Mouse (Mus musculus): ENCODE data around the gene Gins1.

Gins1 gene

GRCm38 (mm10) chr2:150904936-150905450, at the start of gene Gins1:
Gins1 (plus strand) TSS chr2:150905400.
- ChIA-PET CTCF (interaction anchor here in 3 of 4 experiments (0.6 to 2.0 kb wide), 8 partner anchors 10 to 1709 kb away, joined by 3 to 6 read pairs (median 4); no protein-coding TSS in a partner anchor), POLR2A (interaction anchor here in 3 of 4 experiments (0.6 to 5.6 kb wide), 90 partner anchors 9 to 1899 kb away, joined by 3 to 71 read pairs (median 4); partner anchors contain the start of genes Nanp (in 3 of the 3), Ninl (in 3 of the 3), Acss1 (in 1 of the 3) and Apmap (in 1 of the 3))

DNA sequence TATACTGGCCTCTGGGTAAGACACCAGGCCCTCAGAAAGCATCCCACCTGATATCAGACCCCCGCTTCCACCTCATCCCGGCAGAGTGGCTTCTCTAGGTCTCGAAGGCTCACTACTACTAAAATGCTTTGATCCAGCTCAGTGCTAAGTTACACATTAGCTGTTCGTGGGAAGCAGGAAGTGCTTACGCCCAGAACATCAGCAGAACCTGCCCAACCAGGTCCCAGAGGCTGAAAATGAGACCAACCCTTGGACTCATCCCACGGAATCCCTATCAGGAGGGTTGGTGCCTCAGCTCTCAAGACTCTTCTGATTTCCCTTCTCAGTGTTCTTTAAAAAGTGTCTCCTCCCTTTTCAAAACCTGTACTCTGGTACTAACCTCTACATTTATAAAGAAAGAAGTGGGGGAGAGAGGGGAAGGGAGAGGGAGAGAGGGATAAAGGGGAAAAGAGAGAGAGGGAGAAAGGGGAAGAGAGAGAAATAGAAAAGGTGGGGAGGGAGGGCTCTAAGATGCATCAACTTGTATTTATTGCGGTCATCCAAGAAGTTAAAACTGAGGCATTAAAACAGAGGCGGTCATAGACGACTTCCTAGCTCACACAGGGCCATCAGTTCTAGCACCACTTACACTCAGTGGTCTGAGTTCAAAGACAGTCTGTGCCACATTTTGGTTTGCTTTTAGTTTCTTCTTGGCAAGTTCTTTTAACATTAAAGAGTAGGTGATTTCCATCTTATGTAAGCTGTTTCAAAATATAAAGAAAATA, 46.3 kb upstream of the Gins1 start:
- ChIA-PET CTCF (no interaction called here), POLR2A (interaction anchor here in 1 of 4 experiments (0.6 kb wide), 1 partner anchor 121 kb away, joined by 3 read pairs; no protein-coding TSS in a partner anchor)

- CTCF ChIA-PET: interaction anchor here in 1 of 4 experiments (1.4 kb wide), 1 partner anchor 33 kb away, joined by 3 read pairs; no protein-coding TSS in a partner anchor
- POLR2A ChIA-PET: interaction anchor here in 1 of 4 experiments (0.6 kb wide), 1 partner anchor 120 kb away, joined by 3 read pairs; no protein-coding TSS in a partner anchor
Observed at GRCm38 (mm10) chr2:150859709-150860470, 45.3 kb upstream of the Gins1 start.

DNA sequence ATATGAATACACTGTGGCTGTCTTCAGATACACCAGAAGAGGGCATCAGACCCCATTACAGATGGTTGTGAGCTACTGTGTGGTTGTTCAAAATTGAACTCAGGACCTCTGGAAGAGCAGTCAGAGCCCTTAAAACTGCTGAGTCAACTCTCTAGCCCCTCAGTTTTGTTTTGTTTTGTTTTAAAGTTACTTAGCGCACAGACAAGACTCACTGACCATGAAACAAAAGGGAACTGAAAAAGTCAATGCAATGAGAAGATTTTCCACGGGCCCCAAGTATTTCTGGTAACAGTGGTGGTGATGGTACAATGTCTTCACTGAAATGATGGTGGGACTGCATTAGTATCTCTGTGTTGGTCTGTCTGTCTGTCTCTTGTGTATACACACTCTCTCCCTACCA, 44.1 kb upstream of the Gins1 start:
- ChIA-PET POLR2A (interaction anchor here in 2 of 4 experiments (0.9 to 2.1 kb wide), 8 partner anchors 8 to 109 kb away, joined by 3 to 7 read pairs (median 4); partner anchors contain the start of genes Abhd12 (in 2 of the 2) and Gins1 (in 1 of the 2)), CTCF (interaction anchor here in 2 of 4 experiments (0.5 to 1.4 kb wide), 4 partner anchors 32 to 178 kb away, joined by 3 to 4 read pairs (median 3); partner anchors contain the start of genes Nanp (in 1 of the 2) and Ninl (in 1 of the 2))

- ChIA-PET POLR2A (interaction anchor here in 3 of 4 experiments (0.7 to 2.2 kb wide), 3 partner anchors 37 to 49 kb away, joined by 4 to 12 read pairs (median 11); partner anchors contain the start of genes Abhd12 (in 2 of the 3) and Gins1 (in 1 of the 3)), CTCF (interaction anchor here in 2 of 4 experiments (0.7 to 0.8 kb wide), 2 partner anchors 17 to 38 kb away, joined by 3 to 5 read pairs; partner anchors contain the start of gene Abhd12 (in 1 of the 2))
Observed at GRCm38 (mm10) chr2:150867021-150867420, 38.2 kb upstream of the Gins1 start.

DNA sequence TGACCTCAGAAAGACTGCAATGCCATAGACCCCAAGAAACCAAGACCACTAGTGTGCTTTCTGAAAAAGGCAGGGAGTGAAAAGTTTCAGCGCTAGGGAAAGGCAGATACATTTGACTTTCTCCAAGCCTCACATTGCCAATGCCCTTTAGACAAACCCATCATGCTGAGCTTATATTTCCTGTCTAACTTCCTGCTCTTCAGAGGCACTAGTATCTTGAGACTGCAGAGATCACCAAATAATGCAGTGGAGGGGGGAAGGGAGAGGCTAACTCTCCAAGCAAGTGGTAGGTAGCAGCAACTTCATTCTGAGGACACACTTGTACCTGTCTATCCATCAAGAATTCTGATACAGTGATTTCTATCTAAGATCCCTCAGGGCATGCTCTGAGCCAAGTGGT, 35.8 kb upstream of the Gins1 start:
- POLR2A ChIA-PET: interaction anchor here in 3 of 4 experiments (0.5 to 1.0 kb wide), 4 partner anchors 18 to 116 kb away, joined by 3 to 8 read pairs (median 4); no protein-coding TSS in a partner anchor
- CTCF ChIA-PET: no interaction called here

DNA sequence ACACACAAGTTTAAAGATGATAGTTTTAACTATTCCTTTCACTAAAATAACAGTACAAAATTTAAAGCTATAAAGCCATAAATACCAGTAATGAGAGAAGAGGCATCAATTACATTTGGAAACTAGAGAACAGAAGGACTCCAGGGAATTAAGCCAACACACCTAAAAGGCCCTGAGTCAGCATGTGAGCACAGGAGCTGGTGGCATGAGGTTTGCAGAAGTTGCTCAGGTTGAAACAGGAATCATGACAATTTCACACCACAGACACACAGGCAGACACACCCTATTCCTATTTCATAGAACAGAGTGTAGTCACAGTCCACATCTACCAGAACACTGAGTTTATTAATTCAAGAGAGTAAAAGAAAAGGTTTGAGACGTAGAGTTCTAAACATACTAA, 30.7 kb upstream of the Gins1 start:
- POLR2A ChIA-PET: interaction anchor here in 3 of 4 experiments (0.7 to 2.8 kb wide), 8 partner anchors 10 to 374 kb away, joined by 3 to 19 read pairs (median 4); partner anchors contain the start of genes Abhd12 (in 2 of the 3) and Gins1 (in 2 of the 3)

DNA sequence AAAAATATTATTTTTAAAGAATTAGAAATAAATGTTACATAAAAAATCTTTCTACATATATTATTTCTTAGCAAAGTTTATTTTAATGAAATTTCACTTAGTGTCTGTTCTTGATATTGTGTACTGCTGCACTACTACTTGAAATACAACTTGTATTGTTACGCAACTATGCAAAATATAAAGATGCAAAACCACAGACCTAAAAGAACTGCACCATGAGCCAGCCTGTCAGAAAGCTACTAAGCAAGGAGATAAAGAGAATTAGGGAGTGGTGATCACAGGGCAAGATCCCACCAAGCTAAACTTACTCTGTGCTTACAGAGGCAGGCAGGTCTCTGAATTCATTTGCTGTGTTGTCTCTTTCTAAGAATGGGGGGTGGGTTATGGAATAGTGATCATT, 30.0 kb upstream of the Gins1 start:
- ChIA-PET POLR2A (interaction anchor here in 3 of 4 experiments (1.0 to 2.8 kb wide), 11 partner anchors 9 to 116 kb away, joined by 3 to 19 read pairs (median 5); partner anchors contain the start of genes Abhd12 (in 2 of the 3) and Gins1 (in 2 of the 3)), CTCF (no interaction called here)

More for the DNA sequence above, 30.7 kb upstream of the Gins1 start:
- CTCF ChIA-PET: interaction anchor here in 1 of 4 experiments (0.7 kb wide), 1 partner anchor 68 kb away, joined by 3 read pairs; no protein-coding TSS in a partner anchor

- POLR2A ChIA-PET: interaction anchor here in 2 of 4 experiments (0.8 to 2.3 kb wide), 6 partner anchors 12 to 68 kb away, joined by 3 to 10 read pairs (median 4); partner anchors contain the start of genes Abhd12 (in 2 of the 2) and Gins1 (in 1 of the 2)
- CTCF ChIA-PET: no interaction called here
Observed at GRCm38 (mm10) chr2:150877561-150877960, 27.6 kb upstream of the Gins1 start.

GRCm38 (mm10) chr2:150884075-150884778, 21.0 kb upstream of the Gins1 start:
- ChIA-PET CTCF (interaction anchor here in 1 of 4 experiments (0.6 kb wide), 1 partner anchor 69 kb away, joined by 5 read pairs; no protein-coding TSS in a partner anchor), POLR2A (interaction anchor here in 2 of 4 experiments (0.6 to 2.5 kb wide), 6 partner anchors 9 to 155 kb away, joined by 3 to 13 read pairs (median 4); partner anchors contain the start of genes Abhd12 (in 2 of the 2), Gins1 (in 1 of the 2), Nanp (in 1 of the 2) and Ninl (in 1 of the 2))

DNA sequence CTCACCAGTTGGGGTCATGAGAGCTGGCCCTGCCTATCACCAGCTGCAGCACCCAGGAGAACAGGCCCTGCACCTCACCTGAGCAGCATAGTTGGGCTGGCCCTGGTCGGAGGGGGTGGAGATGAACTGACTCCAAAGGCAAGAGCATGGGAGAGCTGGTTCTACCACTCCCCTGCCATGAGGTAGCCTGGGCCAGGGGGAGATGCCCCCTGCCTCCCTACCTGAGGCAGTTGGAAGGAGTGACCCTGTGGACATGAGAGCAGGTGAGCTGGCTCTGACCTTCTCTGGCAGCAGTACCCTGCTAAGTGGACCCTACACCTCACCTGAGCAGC, 20.5 kb upstream of the Gins1 start:
- CTCF ChIA-PET: interaction anchor here in 1 of 4 experiments (0.6 kb wide), 1 partner anchor 70 kb away, joined by 5 read pairs; no protein-coding TSS in a partner anchor

DNA sequence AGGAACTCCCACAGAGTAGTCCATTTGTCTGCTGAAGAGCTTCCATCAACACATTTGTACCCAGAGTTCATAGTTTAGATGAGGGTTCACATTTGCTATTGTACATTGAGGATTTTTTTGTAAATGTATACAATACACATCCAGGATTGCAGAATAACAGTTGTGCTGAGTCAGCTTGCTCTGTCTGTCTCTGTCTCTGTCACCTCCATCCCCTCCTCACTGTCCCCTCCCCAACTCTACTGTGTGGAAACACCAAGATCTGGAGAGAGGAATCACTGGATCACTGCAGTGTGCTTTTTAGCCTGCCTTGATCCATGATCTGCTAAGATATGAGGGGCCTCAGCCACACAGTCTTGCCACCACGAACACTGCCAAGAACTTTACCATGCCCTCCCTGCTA, 19.4 kb upstream of the Gins1 start:
- ChIA-PET CTCF (no interaction called here), POLR2A (interaction anchor here in 1 of 4 experiments (1.5 to 2.5 kb wide), 3 partner anchors 10 to 24 kb away, joined by 3 to 13 read pairs (median 8); partner anchors contain the start of gene Abhd12)

More for the DNA sequence above, 20.5 kb upstream of the Gins1 start:
- POLR2A ChIA-PET: interaction anchor here in 2 of 4 experiments (0.6 to 2.5 kb wide), 7 partner anchors 10 to 154 kb away, joined by 3 to 13 read pairs (median 4); partner anchors contain the start of genes Abhd12 (in 2 of the 2), Gins1 (in 1 of the 2), Nanp (in 1 of the 2) and Ninl (in 1 of the 2)

DNA sequence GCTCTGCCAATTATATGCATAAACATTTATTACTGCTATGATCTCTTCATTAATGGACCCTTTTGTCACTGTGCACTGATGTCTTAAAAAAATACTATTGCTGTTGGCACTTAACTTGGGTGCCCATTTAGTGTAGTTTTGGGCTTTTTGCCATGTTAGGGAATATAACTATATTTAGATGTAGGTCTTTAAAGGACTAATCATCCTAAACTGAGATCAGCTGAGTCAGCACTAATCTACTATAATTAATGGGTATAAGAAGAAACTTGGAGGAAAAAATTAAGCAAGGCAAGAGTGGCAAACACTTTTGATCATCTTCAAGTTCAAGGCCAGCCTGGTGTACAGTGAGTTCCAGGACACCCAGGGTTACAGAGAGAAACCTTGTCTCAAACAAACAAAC, 18.9 kb upstream of the Gins1 start:
- ChIA-PET CTCF (no interaction called here), POLR2A (interaction anchor here in 1 of 4 experiments (1.3 to 2.1 kb wide), 3 partner anchors 9 to 23 kb away, joined by 3 to 8 read pairs (median 3); no protein-coding TSS in a partner anchor)

DNA sequence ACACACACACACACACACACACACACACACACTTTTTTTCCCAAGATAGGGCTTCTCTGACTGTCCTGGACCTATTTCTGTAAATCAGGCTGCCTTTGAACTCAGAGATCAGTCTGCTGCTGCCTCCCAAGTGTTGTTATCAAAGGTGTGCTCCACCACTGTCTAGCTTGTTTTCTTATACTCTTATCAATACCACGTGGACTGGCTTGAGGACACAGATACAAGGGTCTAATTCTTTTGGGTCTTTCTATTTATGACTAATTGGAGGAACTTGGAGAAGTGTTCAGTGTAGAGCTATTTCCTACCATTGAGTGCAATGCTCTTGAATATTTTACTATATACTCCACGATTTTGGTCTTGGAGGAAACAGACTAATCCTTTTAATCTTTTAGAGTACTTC, 17.8 kb upstream of the Gins1 start:
- CTCF ChIA-PET: no interaction called here
- POLR2A ChIA-PET: interaction anchor here in 1 of 4 experiments (1.3 kb wide), 1 partner anchor 9 kb away, joined by 3 read pairs; no protein-coding TSS in a partner anchor

DNA sequence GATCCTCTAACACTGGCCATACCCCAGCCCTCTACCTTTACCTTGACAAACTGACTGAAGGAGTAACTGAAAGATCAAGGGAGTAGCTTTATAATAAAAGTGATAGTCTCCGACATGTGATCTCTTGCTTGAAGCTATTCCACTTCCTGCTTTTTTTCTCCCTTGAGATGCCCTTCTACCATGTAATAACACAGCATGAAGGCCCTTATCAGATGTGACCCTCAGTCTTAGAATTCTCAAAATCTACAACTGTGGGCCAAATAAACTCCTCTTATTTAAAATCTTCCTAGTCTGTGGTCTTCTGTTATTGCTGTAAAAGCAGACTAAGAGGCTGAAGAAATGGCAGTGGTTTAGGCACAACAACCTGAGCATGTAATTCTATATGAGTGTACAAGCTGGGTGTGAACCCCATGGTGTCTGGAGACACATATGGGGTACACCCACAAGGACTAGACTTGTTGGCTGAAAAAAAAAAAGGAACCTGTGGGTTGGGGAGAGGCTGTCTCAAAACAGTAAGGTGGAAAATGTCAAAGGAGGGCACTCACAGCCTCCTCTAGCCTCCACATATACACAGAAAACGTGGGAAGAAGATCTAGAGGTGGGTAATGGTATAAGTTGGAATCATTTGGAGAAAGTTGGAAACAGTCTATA, 10.5 kb upstream of the Gins1 start:
- ChIA-PET CTCF (interaction anchor here in 1 of 4 experiments (1.3 kb wide), 1 partner anchor 10 kb away, joined by 3 read pairs; the partner anchor contains the start of genes Abhd12 and Gins1), POLR2A (interaction anchor here in 3 of 4 experiments (0.7 to 8.7 kb wide), 14 partner anchors 9 to 238 kb away, joined by 3 to 71 read pairs (median 6); partner anchors contain the start of genes Abhd12 (in 3 of the 3), Gins1 (in 2 of the 3), Nanp (in 1 of the 3) and Ninl (in 1 of the 3))

DNA sequence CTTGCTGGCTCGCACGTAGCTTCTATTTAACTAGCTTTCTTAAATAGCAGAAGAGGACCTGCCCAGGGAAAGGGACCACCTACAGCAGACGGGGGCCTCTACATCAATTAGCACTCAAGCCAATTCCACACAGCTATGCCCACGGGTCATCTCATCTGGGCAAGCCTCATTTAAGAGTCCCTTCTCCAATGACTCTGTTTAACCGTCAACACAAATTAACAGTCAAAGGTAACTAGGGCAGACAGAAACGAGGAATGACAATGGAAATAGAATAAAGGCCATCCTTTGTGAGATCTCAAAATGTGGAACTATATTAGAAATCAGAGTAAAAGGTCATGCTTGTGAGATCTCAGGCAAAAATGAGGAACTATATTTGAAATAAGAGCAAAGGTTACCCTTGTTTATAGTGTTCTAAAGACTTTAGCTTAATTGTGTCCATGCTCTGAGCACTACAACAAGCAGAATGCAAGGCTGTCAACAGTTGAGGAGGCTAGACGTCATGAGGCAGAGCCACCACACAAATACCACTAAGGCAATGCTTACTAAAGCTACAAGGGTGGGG, 9.4 kb upstream of the Gins1 start:
- ChIA-PET POLR2A (interaction anchor here in 3 of 4 experiments (0.6 to 8.7 kb wide), 15 partner anchors 8 to 239 kb away, joined by 3 to 71 read pairs (median 6); partner anchors contain the start of genes Abhd12 (in 3 of the 3), Gins1 (in 2 of the 3), Nanp (in 1 of the 3) and Ninl (in 1 of the 3)), CTCF (interaction anchor here in 1 of 4 experiments (1.3 kb wide), 1 partner anchor 9 kb away, joined by 3 read pairs; the partner anchor contains the start of genes Abhd12 and Gins1)
